Mouse (Mus musculus): ENCODE data around the gene Ccnj.

Gene Ccnj

DNA sequence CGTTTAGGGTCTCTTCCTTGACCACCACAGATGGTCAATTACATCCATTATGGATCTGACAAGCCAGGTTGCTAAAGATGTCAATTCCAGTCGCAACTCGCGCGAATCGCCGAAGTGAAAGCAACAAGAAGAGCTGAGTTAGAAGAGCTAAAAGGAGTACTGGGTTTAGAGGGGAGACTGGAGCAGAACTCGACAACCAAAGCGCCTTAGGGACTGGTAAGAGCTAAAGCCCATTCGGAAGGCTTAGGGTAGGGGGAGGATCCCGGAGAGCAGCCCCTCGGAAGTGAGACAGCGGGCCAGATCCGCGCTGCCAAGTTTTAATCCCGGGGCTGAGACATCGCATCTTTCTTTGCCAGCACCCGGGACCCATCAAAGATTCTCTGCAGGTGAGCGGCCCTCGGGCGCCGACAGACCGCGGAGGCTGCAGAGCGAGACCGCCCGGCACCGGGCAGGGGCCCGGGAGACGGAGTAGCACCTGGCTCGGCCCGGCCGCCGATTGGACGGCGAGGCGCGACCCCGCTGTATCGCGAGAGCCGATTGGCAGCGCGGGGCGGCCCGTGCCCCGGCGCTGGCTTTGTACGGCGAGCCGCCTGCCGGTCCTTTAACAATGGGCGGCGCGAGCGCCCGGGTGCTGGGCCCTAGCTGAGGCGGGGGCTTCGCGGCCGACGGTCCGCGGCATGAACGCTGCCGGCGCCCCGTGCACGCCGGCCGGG is at the start of gene Ccnj:
TSS of gene Ccnj (plus strand) at position 577 of the 713 bp plus-strand sequence.
- peak; percentile 93 for DNase-seq (ENCODE audit: low spot score)

DNA sequence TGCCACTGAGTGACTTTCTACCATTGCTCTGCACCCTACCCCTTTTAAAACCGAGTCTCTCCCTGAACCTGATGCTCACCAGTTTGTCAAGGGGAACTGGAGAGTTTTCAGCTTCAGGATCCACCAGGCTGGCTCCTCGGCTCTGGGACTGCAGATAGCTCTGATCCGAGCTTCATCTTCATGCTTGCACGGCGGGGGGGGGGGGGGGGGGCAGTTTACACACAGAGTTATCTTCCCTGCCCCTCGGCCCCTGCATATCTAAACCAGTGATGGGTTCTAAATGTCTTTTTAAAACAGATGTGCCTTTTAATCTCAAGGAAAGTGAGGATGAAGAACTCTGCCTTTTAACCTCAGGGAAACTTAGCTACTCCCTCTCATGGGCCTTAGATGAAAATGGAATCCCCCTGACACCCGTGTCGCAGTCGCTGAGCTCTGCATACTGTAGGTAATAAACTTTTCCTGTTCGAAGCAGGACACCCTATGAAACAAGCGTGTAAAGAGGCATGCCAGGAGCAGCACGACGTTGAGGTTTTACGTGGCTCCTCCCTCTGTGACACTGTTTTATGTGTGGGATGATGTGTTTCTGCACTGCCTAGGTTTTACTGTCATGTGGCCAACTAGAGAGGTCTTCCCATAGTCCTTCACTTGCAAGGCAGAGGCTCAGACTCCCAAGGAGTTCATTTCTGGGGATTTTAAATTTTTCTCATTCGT is 42.9 kb upstream of the Ccnj start:
- no peak for DNase-seq (ENCODE audit: low spot score)

DNA sequence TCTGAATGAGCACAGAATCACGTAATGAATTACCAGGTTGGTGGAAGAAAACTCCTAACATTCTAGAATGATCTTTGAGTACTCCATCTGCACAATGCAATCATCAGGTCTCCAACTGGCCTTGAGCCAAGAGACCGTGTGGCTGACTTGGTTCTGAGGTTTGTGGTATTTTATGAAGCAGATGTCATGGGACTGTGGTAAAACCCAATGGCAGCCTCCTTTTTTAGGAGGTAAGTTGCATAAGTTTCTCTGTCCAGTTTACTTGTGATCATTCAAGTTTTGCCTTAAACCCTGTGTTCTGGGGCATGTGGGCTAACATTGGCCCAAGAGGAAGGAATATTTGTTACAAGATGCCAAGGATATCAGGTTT is 42.4 kb upstream of the Ccnj start:
- no peak for DNase-seq (ENCODE audit: low spot score)

DNA sequence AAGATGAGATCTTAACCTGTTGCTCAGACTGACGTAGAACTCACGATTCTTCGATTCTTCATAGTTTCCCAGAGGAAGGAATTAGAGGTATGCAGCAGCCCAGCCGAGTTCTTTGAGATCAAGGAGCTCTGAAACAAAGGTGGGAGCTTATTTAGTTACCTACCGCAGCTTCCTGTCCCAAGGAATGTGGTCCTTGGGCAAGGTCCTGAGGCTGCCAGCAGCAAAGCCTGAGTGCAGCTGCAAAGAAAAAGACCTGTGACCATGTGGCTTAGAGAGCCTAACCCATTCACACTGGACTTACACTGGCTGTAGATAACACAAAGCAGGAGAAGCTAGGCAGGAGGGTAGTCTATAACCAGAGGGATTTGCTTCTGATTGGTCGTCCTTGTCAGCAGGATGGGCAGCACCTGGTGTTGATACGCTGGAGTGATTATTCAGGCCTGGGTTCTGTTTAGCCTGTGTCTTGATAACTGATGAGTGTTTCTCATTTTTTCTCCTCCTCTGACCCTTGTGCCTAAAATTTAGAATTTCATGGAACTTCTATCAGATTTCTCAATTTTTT is 25.8 kb upstream of the Ccnj start:
- DNase-seq (ENCODE audit: low spot score): no peak

DNA sequence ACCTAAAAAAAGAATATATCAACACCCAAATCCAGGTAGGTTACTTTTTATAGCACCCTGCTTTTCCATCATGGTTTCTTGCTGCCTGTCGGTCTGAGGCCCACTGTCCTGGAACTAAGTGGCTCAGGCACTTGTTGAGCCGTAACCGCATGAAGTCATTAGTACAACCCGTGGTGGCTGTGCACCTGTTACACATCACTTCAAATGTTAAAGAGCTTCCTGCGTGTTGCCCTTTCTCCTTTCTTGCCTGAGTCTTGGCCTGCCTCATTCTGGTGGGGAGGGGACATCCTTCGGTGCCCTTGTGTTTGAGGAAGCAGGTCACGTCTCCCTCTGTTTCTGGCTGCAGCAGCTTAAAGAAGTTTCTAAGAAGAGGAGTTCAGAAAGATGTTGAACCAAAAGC is 21.2 kb upstream of the Ccnj start:
- no peak for DNase-seq (ENCODE audit: low spot score)

DNA sequence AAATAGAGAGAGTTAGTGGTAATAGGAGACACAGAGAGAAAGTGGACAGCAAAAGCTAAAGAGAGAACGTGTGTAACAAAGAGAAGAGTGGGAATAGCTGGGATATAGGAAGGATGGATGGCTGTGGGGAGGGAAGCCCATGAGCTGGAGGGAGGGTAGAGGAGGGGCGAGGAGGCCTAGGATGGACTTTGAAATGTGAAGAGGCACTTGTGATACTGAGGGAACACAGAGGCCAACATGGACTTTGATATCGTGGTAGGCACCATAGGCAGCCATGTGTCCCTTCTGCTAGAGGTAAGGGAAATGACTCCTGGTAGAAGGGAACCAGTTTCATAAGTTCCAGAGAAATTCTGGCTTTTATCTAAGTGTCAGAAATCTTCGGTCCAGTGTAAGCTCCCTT is 19.2 kb upstream of the Ccnj start:
- DNase-seq (ENCODE audit: low spot score): no peak

DNA sequence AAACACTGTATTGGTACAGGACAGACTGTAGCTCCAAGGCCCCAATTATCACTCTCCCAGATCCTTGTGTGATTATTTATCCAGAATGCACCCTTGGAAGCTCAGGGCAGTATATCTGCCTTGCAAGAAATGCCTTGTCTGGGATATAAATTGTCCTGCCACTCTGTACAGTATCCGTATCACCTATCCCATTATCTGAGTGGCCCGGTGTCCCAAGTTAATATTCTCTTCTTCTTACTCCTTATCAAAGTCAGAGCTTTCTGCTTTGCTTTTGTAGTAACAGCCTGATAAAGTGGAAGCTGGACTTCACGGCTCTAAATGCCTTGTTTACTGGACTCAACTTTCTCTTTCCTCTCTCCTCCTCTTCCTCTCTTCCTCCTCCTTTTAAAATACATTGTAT is 18.3 kb upstream of the Ccnj start:
- DNase-seq (ENCODE audit: low spot score): no peak

DNA sequence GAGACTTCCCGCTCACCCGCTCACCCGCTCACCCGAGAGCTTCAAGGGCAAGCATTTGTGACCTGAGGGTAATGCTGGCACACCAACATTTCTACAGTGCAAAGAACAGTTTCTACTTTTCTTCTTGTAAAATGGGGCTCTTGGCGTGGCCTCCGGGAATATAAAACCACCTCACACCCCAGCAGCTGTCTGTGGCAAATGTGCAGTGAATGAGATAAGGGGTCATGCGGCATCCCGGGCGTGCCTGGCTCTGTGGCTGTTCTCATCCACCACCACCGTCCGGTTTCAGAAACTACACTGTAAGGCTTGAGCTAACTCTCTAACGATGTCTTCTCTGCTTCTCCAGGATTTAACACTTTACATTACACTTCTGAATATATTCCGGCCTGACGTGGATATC is 17.7 kb upstream of the Ccnj start:
- no peak for DNase-seq (ENCODE audit: low spot score)

DNA sequence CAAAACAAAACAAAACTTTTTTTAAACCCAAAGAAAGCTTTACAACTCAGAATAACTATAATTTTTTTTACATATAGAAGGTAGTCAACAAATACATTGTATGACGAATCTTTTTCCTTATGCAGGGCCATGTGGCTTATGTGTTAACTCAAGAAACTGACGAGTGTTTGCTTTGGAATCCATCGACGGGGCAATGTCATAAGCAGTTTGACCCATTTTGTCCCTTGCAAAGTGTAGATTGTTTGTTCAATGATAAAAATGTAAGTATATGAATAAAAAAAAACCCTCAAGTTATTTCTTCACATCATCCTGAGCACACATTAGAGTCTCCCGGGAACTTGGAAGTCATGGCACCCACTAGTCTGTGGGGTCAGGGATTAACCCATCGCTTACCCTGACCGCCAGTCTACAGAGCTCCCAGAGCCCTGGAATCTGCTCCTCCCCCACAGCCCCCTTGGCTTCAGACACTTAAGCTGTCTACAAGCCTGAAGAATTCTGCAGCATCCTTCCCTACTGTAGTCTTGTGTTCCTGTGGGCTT is 15.4 kb upstream of the Ccnj start:
- no peak for DNase-seq (ENCODE audit: low spot score)

DNA sequence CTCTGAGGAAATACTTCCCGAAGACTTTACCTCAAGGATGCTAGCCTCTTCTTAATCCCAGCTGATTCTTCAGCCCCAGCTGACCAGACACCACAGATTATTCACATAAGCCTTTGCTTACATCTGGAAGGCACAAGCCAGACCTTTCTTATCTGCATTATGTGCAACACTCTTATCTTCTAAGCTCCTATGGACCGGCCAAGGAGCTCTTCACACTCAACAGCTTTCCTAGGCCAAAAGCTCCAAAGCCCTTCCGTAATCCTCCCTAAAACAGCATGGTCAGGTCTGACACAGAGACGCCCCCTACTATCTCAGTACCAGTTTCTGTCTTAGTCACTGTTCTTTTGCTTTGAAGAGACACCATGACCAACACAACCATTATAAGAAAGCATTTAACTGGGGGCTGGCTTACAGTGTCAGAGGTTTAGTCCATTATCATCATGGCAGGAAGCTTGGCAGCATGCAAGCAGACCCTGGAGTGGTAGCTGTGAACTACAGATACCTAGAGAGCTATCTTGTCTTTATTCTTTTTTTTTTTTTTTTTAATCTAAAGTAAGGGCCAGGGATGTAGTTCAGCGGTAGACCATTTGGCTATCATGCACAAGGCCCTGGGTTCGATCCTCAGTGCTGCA is 13.1 kb upstream of the Ccnj start:
- DNase-seq (ENCODE audit: low spot score): no peak

DNA sequence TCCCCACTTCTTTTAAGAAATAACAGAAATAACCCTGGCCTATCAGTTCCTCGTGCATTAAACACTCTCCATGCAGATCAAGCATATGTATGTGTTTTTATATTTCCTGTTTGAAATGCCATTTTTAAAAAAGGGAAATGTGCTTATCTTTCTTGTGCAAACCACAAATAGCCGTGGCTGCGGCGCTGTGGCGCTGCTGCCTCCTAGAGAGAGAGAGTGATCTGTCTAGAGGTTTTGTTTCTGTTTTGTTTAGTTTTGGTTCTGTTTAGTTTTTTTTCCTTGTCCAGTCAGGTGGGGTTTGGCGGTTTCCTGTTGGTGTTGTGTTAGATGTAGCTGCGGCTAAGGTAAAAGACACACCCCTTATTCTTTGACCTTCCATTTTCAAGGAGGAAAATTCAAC is 12.3 kb upstream of the Ccnj start:
- no peak for DNase-seq (ENCODE audit: low spot score)

DNA sequence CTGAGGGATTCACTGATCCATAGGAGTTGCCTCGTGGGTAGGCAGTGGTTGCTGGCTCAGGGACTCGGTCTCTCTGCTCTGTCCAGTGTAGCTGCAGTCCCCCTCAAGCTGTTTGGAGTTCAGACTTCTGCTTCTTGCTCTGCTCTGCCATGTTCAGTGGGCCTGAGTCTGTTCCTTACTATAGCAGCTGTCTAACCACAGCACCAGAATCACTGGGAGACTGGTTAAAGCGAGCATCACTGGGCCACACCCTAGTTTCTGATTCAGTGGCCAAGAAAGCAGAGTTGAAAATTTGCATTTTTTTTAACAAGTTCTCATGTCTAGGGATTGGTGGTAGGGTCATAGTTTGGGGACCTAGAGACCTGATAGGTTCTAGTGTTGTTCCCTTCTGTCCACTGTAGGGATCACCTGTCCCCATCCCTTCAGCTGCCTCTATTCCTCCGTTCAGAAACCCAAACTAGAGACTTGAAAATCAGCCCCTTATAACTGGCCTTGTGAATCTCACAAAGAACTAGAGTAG is 9.7 kb upstream of the Ccnj start:
- DNase-seq (ENCODE audit: low spot score): no peak

DNA sequence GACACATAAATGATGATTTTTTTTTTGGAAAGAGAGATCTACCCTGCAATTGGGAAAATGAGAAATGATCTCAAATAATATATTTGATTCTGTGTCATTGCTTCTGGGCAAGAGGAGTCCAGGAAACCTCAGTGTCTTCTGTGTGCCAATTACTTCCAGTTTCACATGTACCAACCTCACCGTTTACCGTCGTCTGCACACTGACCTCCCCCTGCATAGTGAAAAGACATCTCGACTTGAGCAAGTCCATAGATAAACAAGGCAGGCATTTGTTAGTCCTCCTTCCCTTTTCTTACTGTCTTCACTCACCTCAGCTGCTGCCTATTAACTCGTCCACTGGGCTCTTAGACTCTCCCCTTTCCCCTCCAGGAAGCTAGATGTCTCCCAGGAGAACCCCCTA is 5.4 kb upstream of the Ccnj start:
- DNase-seq (ENCODE audit: low spot score): no peak

DNA sequence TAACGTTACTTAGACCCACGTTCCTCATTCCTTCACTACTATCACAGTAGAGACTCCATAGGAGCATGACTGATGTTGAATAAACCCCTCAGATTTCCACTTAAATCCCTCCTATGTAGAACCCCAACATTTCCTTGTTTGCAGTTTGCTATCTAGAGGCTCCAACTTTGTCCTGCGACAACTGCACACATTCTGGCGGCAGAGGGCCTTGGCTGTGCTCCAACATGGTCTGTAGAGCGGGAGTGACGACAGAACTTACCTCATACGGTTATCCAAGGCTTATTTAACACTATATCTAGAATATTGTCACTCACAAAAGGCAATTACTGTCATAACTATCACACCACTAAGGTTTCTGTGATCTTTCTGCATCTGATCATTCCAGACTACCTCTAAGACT is 4.3 kb upstream of the Ccnj start:
- DNase-seq (ENCODE audit: low spot score): no peak

DNA sequence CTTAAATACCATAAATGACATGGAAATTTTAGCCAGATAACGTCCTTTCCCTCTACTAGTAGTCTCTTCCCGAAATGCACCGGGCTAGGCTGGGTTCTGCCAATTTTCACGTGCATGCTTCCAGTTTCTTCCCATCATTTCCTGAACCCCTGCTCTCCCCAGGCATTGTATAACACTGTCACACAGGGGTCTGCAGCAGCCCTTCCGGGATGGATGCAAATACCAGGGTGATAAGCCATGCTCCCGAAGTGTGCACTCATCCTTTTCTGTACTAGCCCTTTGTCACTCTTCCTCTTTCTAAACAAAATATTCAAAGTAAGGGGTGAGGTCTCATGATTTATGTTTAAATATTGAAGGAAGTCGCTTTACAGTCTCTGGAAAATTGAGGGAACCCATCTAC is 881 bp upstream of the Ccnj start:
- no peak for DNase-seq (ENCODE audit: low spot score)

DNA sequence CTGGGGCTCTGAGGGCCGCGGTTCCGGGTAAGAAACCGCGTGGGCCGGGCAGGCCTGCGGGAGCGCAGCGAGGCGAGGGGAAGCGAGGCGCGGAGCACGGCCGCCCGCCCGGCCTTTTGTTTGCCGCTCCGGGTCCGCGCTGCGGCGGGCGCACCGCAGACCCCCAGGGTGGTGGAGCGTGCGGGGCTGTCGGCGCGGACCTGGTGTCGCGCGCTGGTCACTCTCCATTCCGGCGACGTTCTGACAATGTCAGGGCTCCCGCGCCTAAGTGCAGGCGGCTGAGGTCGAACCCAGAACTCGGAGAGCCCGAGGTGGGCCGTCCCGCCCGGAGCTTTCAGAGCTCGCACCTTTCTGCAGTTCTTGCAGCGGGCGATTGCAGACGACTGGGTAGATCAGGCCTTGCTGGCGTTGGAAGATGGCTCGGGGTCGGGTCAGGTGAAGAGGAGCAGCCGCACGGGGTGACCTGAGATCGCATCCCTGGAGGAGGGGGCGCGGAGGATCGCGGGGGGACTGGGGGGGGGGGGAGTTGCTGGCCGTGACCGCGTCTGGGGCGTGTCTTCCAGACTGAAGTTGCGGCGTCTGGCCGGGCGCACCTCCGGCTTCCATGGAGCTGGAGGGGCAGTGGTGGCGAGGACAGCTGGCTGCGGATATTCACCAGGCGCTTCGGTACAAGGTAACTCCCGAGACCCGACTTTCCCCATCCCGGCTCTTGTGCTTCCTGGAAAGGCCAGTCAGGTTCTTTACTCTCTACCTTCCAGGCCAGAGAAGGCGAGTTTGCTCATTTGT is 530 bp downstream of the Ccnj start:
- DNase-seq (ENCODE audit: low spot score): peak; percentile 71

DNA sequence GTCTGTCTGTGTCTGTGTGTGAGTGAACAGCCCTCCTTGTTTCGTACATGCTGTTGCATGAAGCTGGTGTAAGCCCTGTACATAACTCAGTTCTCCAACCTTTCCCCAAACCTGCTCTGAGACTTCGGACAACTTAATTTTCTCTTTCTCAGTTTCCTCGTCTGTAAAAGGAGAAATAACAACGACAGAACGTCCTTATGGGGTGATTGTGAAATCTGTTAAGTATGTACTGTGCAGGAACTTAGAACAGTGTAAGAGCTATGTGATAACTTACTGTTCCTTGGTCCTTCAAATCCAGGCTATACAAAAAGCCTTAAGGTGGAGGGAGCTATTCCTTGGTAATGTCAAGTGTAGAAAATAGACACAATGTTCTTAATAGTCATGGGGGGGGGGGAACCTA is 1.3 kb downstream of the Ccnj start:
- DNase-seq (ENCODE audit: low spot score): no peak

DNA sequence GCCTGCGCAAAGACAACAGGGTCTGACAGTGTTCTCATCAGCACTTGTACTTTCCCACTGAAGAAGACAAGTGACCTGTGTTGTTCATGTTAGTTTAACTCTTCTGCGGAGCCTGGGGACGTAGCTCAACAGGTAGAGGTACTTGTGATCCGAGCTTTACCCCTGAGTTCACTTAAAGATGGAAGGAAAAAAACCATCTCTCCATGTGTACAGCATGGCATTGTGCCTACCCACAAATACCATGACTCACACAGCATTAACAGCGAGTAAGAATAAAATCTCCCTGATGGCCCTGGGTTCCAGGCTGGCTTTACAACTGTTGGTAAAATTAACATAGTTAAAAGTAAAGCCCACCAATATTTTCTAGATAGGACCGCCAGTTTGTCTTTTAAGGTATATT is 3.4 kb downstream of the Ccnj start:
- no peak for DNase-seq (ENCODE audit: low spot score)

DNA sequence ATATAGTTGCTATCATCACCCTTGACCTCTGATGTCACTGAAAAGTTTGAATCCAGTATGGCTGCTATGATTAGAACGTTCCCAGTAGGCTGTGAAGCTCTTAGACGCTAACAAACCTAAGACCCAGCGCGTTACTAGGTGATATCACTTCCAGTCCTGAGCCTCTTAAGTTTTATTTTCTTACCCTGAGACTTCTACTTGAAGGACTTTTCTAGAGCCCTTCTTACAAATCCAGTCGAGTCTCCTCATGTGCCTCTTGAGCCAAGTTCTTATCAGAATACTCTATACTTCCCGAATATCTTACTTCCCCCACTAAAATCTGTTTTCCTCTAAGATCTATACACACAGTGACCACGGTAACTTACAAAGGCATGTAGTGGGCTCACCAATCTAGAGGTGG is 7.1 kb downstream of the Ccnj start:
- no peak for DNase-seq (ENCODE audit: low spot score)

DNA sequence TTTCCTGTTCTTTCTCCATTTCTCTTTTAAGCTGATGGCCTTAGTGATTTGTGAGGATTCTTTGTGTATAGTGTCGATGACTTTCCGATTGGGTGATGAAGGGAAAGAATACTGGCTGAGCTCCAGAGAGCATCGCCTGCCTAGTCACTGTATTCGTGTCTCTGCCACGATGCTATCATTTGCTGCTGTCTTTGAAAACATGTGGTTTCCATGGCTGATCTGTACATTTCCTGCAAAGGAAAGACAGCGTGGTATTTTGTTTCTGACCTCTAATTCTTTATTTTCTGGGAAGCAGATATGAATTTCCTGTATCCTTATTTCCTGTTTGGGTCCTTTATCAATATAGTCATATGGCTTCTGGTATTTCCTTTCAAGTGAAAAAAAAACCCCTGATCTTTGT is 9.2 kb downstream of the Ccnj start:
- no peak for DNase-seq (ENCODE audit: low spot score)

DNA sequence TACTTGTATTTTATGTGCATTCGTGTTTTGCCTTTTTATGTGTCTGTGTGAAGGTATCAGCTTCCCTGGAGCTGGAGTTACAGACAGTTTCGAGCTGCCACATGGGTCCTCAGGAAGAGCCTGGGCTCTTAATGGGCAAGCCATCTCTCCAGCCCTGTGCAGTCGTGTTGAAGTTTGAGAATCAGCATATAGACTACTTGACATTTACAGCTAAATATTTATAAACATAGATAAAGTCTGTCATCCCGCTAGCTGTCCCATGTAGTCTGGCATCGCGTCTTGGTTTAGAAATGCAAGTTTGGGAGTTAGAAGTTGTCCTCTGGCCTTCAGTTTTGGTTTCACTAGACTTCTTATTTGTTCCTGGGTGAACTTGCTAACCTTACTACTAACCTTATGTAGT is 10.0 kb downstream of the Ccnj start:
- DNase-seq (ENCODE audit: low spot score): no peak

DNA sequence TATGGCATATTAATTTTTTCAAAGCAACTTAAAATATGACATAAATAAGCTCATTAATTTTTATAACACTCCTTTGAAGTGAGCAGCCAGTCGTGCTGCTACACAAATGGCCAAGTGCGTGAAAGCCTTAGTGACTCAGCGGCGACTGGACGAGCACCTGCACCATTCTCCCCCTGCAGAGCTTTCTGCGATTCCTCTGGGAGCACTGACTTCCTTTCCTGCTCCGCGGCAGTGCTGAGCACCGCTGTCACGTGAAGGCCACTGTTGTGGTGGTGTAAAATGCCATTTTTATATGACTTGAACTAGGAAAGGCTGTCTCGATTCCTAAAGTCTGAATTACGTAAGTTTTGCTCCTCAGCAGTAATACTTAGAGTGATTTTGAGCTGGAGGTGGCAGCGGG is 10.5 kb downstream of the Ccnj start:
- no peak for DNase-seq (ENCODE audit: low spot score)

Measured in testis, postnatal 10 days (tissue).